Mouse (Mus musculus): Measurements from ENCODE around the gene Plekha6. TPM values are rescaled to one million over a fixed set of nuclear protein-coding genes. Genes with fewer than 3 reads are reported as not detected.

The Plekha6 gene
- polyA plus RNA-seq, 2 experiments = 4.2 to 6.6 TPM

GRCm38 (mm10) chr1:133162981-133163380 lies 1.0 kb upstream of the Plekha6 start:
- WGBS = 41% methylated on average over 8 of the region's 8 CpGs
- no peak for DNase-seq (ENCODE audit: low spot score)
- Histone ChIP-seq H3K36me3 (ENCODE audit: control insufficient read depth, insufficient read depth, low read length) (no peaks in the 10 kb centered on the region), H3K4me2 (replicated peaks; ENCODE audit: low read depth, low read length, severe bottlenecking) (0 out of 2 replicates have a peak overlapping the region, but pooled peaks have one; percentile 97), H3K4me1 (ENCODE audit: control insufficient read depth, insufficient read depth, low read length) (0 out of 2 replicates have a peak, but pooled peaks cover 10% of the 10 kb centered on the region), H3K4me3 (replicated peaks; ENCODE audit: low read length) (no peak overlapping the region), H3K27me3 (ENCODE audit: control insufficient read depth, insufficient read depth, low read length) (peaks cover 48% of the 10 kb centered on the region), H3K9ac (ENCODE audit: low read depth, low read length, severe bottlenecking) (no peak overlapping the region), H3K27ac (replicated peaks; ENCODE audit: low read depth, low read length) (no peak overlapping the region), H3K9me3 (ENCODE audit: control insufficient read depth, low read length) (no peaks in the 10 kb centered on the region)
- no peak for ATAC-seq (ENCODE audit: low FRiP score, low read depth)
- no peak for TF ChIP-seq POLR2A (IDR thresholded peaks at IDR 0.05; ENCODE audit: borderline replicate concordance, extremely low read depth, insufficient read depth, insufficient read length)

- H3K9me3 ChIP-seq (ENCODE audit: control insufficient read depth, low read length) = no peaks in the 10 kb centered on the region
- peak overlapping the region; percentile 97 for H3K4me2 ChIP-seq (replicated peaks; ENCODE audit: low read depth, low read length, severe bottlenecking)
- no peak overlapping the region for H3K27ac ChIP-seq (replicated peaks; ENCODE audit: low read depth, low read length)
- ATAC-seq (ENCODE audit: low FRiP score, low read depth) (no peak), DNase-seq (ENCODE audit: low spot score) (no peak)
- H3K27me3 ChIP-seq (ENCODE audit: control insufficient read depth, insufficient read depth, low read length) = peaks cover 49% of the 10 kb centered on the region
- H3K4me3 ChIP-seq (replicated peaks; ENCODE audit: low read length) = peak overlapping the region; percentile 56
- TF ChIP-seq POLR2A (IDR thresholded peaks at IDR 0.05; ENCODE audit: borderline replicate concordance, extremely low read depth, insufficient read depth, insufficient read length) = no peak
- peak overlapping the region; percentile 52 for H3K9ac ChIP-seq (ENCODE audit: low read depth, low read length, severe bottlenecking)
- H3K4me1 ChIP-seq (ENCODE audit: control insufficient read depth, insufficient read depth, low read length) = 0 out of 2 replicates have a peak, but pooled peaks cover 5% of the 10 kb centered on the region
- H3K36me3 ChIP-seq (ENCODE audit: control insufficient read depth, insufficient read depth, low read length) = no peaks in the 10 kb centered on the region
- 1% methylated on average over 10 of the region's 10 CpGs for WGBS
These were observed 591 bp downstream of the Plekha6 start for GRCm38 (mm10) chr1:133164591-133165011.

DNA sequence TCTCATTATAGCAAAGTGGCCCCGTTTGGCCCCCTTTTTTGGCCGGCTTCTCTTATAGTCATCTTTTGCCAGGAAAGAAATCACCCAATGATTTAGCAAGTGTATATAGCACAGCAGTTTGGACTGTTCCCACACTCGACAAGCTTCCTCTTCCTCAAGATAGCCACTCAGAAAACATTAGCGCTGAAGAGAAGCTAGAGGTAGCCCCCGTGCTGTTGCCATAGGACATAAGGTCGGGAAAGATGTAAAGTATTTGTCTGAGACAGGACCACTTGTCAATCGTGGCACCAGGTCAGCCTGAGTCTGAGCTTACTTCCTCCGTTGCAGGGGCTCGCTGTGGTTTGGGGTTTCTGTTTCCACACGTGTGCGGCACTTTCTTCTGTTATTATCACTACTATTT lies 1.1 kb downstream of the Plekha6 start:
- no peak overlapping the region for H3K27ac ChIP-seq (replicated peaks; ENCODE audit: low read depth, low read length)
- 34% methylated on average over 11 of the region's 11 CpGs for whole genome bisulfite sequencing
- H3K9me3 ChIP-seq (ENCODE audit: control insufficient read depth, low read length) = no peaks in the 10 kb centered on the region
- H3K4me1 ChIP-seq (ENCODE audit: control insufficient read depth, insufficient read depth, low read length) = 0 out of 2 replicates have a peak, but pooled peaks cover 5% of the 10 kb centered on the region
- 0 out of 2 replicates have a peak overlapping the region, but pooled peaks have one; percentile 97 for H3K4me2 ChIP-seq (replicated peaks; ENCODE audit: low read depth, low read length, severe bottlenecking)
- peaks cover 49% of the 10 kb centered on the region for H3K27me3 ChIP-seq (ENCODE audit: control insufficient read depth, insufficient read depth, low read length)
- no peaks in the 10 kb centered on the region for H3K36me3 ChIP-seq (ENCODE audit: control insufficient read depth, insufficient read depth, low read length)
- H3K9ac ChIP-seq (ENCODE audit: low read depth, low read length, severe bottlenecking) = no peak overlapping the region
- no peak overlapping the region for H3K4me3 ChIP-seq (replicated peaks; ENCODE audit: low read length)
- no peak for ATAC-seq (ENCODE audit: low FRiP score, low read depth)
- no peak for DNase-seq (ENCODE audit: low spot score)
- no peak for TF ChIP-seq POLR2A (IDR thresholded peaks at IDR 0.05; ENCODE audit: borderline replicate concordance, extremely low read depth, insufficient read depth, insufficient read length)

DNA sequence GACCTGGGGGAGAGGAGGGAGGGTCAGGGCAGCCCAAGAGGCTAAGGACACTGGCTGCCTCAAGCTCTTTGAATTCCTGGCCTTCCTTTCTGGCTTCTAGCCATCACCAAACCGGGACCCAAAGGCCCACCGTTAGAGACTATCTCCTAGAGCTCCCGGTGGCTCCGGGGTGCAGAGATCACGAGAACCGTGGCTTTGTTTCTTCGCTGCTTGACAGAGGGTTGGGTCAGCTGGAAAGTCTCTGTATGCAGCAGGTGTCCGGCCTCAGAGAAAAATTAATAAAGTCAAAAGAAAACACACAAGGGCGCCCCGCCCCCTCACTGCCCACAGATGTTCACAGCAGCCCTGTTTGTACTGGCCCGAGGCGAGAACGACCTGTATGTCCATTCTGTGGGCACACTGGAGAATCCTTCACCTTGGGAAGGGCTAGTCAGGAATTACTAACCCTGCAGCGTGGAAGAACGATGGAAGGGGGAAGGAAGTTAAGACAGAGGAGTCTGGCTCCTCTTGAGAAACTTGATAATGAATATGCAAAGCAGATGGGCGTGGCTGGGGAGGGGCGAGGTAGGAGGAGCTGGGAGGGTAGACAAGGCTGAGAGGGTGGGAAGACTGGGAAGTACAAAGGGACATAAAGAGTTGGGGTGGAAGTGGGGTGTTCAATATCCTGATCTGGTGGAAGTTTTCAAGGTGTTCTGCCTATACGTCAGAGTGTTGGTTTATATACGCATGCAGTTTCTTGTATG lies 4.5 kb downstream of the Plekha6 start:
- Histone ChIP-seq H3K27me3 (ENCODE audit: control insufficient read depth, insufficient read depth, low read length) (peaks cover 28% of the 10 kb centered on the region), H3K36me3 (ENCODE audit: control insufficient read depth, insufficient read depth, low read length) (no peaks in the 10 kb centered on the region), H3K4me2 (replicated peaks; ENCODE audit: low read depth, low read length, severe bottlenecking) (no peak overlapping the region), H3K4me3 (replicated peaks; ENCODE audit: low read length) (no peak overlapping the region), H3K9me3 (ENCODE audit: control insufficient read depth, low read length) (no peaks in the 10 kb centered on the region), H3K4me1 (ENCODE audit: control insufficient read depth, insufficient read depth, low read length) (0 out of 2 replicates have a peak, but pooled peaks cover 5% of the 10 kb centered on the region), H3K9ac (ENCODE audit: low read depth, low read length, severe bottlenecking) (no peak overlapping the region), H3K27ac (replicated peaks; ENCODE audit: low read depth, low read length) (no peak overlapping the region)
- TF ChIP-seq POLR2A (IDR thresholded peaks at IDR 0.05; ENCODE audit: borderline replicate concordance, extremely low read depth, insufficient read depth, insufficient read length) = no peak
- DNase-seq (ENCODE audit: low spot score) (no peak), ATAC-seq (ENCODE audit: low FRiP score, low read depth) (no peak)
- 47% methylated on average over 19 of the region's 19 CpGs for WGBS

DNA sequence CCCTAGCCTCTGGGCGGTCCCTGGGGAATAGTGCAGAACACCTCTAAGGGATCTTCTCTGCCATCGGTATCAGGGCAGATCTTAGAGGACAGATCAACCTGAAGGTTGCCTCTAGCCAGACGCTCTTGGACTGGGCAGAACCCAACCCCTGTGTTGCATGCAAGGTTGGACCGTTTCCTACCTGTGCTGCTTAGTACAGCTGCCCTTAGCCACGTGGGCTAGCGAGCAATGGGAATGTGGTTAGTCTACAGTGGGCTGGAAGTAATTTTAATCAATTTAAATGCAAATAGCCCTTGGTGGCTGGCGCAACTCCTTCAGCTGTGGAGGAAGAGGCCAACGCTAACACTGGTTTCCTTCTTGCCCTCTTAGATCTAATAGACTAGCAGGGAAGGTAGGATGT lies 6.2 kb downstream of the Plekha6 start:
- Histone ChIP-seq H3K27me3 (ENCODE audit: control insufficient read depth, insufficient read depth, low read length) (peaks cover 11% of the 10 kb centered on the region; the same call in 1 of the 2 replicates), H3K27ac (replicated peaks; ENCODE audit: low read depth, low read length) (no peak overlapping the region), H3K9ac (ENCODE audit: low read depth, low read length, severe bottlenecking) (no peak overlapping the region), H3K4me1 (ENCODE audit: control insufficient read depth, insufficient read depth, low read length) (no peaks in the 10 kb centered on the region), H3K4me2 (replicated peaks; ENCODE audit: low read depth, low read length, severe bottlenecking) (no peak overlapping the region), H3K36me3 (ENCODE audit: control insufficient read depth, insufficient read depth, low read length) (no peaks in the 10 kb centered on the region), H3K9me3 (ENCODE audit: control insufficient read depth, low read length) (no peaks in the 10 kb centered on the region), H3K4me3 (replicated peaks; ENCODE audit: low read length) (no peak overlapping the region)
- no peak for TF ChIP-seq POLR2A (IDR thresholded peaks at IDR 0.05; ENCODE audit: borderline replicate concordance, extremely low read depth, insufficient read depth, insufficient read length)
- ATAC-seq (ENCODE audit: low FRiP score, low read depth) = no peak
- WGBS = 70% methylated on average over 8 of the region's 8 CpGs
- no peak for DNase-seq (ENCODE audit: low spot score)

All from limb, embryonic 14.5 days (tissue).